Mouse (Mus musculus): Measurements from ENCODE around the gene Zfp85. TPM values are rescaled to one million over a fixed set of nuclear protein-coding genes. Genes with fewer than 3 reads are reported as not detected.
A peak's percentile ranks its signal among the peaks of the same experiment; 100 is the strongest.
"Not testable (repeated sequence)": the region's sequence is repeated elsewhere in the genome, so short reads cannot be mapped to it uniquely, and the experiment has no call there.

The Zfp85 gene
- polyA plus RNA-seq (2021) = 3.2 TPM

DNA sequence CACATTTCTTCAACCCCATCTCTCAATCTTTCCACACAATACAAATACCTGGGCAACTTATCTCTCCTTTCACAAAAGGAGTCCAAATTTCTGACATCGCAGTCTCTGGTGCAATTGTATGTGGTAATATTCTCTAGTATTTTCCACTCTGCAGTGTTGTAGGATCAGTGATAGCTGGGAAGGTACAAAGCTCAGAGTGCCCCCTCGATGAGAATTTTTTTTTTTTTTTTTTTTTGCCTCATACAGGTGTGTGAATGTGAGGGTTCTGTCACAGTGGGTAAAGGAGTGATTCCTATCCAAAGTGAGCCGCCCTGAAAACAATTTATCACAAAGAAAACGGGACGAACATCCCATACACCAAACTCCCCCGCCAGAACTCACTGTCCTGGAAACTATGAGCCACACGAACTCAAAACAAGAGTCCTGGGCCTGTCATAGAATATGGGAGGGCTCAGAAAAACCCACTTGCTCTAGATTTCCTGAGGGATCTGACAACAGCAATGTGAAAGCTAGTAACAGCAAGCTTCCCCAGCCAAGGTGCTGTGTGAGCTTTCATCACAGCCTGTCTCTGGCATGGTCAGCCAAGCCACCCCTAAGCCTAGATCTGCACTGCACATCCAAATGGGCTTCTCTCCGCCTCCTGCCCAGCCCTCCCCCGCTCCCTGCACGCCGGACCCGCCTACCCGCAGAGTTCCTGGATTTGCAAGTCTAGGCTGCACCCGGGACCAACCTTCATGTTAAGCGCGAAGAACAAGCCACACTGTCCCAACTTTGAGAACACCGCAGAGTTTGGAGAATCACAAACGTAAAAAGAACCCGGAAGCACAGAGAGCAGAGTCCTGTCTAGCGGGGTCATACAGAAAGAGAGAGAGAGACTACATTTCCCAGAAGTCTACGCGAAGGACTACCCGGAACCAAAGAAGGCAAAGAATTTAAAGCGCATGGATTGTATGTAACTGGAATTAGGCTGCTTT is at the start of gene Zfp85:
TSS of gene Zfp85 (minus strand) at position 896 of the 974 bp plus-strand sequence.
- no peaks in the 10 kb centered on the region for H3K27me3 ChIP-seq
- CTCF ChIA-PET = interaction anchor here (0.9 to 1.1 kb wide), 2 partner anchors 11 to 21 kb away, joined by 3 read pairs; no protein-coding TSS in a partner anchor
- DNase-seq (ENCODE audit: low read depth, low spot score) = no peak
- TF ChIP-seq CTCF (IDR thresholded peaks at IDR 0.05) = no peak
- ATAC-seq = peak; percentile 99
- POLR2A ChIA-PET = no interaction called here
- in situ Hi-C loops (cut with MboI; ENCODE audit: low pct_unique_long_range_greater_than_20kb) = no loop called here

DNA sequence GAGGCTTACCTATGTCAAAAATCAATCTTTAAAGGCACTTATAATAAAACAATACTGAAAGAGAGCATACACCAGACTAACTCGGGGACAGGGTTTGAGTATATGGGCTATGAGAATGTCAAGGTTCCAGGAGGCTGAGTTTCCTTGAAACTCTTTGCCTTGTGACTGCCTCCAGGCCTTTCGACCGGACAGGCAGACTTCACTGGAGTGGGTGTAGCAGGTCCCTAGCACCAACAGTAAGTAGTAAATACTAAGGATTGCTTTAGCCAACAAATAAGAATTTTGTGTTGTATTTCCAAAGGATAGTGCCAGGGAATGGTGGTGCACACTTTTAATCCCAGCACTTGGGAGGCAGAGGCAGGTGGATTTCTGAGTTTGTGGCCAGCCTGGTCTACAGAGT is 44.1 kb upstream of the Zfp85 start:
- POLR2A ChIA-PET; CTCF ChIA-PET; in situ Hi-C loops (cut with MboI; ENCODE audit: low pct_unique_long_range_greater_than_20kb); DNase-seq (ENCODE audit: low read depth, low spot score); ATAC-seq; H3K27me3 ChIP-seq: not testable (repeated sequence)

DNA sequence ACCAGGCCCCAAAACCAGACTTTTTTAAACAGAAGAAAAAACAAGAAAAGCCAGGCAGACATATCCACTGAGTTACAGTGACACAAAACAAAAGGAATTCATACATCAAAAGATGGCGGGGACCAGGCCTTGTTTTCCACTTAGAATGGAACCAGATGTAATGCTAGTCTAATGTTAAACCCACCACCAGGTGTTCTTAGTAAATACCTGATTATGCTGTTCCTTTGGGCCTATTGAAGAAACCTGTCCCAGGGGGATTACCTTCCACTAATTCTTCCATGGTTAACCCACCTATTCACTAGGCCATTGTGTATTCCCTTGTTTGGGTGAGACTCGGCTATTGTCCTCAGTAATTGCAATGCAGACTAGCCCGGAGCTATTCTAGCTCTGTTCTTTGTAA is 43.6 kb upstream of the Zfp85 start:
- H3K27me3 ChIP-seq = no peaks in the 10 kb centered on the region
- ChIA-PET CTCF (no interaction called here), POLR2A (no interaction called here)
- no peak for TF ChIP-seq CTCF (IDR thresholded peaks at IDR 0.05)
- DNase-seq (ENCODE audit: low read depth, low spot score) (no peak), ATAC-seq (no peak)
- in situ Hi-C loops (cut with MboI; ENCODE audit: low pct_unique_long_range_greater_than_20kb) = no loop called here

DNA sequence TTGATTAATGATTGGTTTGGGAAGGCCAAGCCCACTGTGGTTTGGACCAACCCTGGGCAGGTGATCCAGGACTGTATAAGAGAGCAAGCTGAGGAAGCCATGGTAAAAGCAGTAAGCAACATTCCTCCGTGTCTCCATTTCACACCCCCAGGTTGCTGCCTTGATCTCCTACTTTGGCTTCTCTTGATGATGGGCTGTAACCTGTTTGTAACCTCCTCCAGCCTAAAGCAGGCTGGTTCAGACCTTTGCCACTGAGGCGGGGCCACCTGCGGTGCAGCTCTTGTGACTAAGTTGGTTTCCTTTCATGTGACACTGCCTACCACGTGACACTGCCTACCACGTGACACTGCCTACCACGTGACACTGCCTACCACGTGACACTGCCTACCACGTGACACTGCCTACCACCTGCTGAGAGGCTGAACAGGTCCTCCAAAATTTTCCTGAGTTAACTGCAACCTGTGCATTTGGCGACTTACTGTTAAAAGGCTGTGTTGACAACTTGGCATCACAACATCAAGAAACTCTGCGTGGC is 37.0 kb upstream of the Zfp85 start:
- ChIA-PET POLR2A (no interaction called here), CTCF (no interaction called here)
- H3K27me3 ChIP-seq = no peaks in the 10 kb centered on the region
- in situ Hi-C loops (cut with MboI; ENCODE audit: low pct_unique_long_range_greater_than_20kb) = no loop called here
- no peak for ATAC-seq
- DNase-seq (ENCODE audit: low read depth, low spot score) = no peak
- TF ChIP-seq CTCF (IDR thresholded peaks at IDR 0.05) = no peak

DNA sequence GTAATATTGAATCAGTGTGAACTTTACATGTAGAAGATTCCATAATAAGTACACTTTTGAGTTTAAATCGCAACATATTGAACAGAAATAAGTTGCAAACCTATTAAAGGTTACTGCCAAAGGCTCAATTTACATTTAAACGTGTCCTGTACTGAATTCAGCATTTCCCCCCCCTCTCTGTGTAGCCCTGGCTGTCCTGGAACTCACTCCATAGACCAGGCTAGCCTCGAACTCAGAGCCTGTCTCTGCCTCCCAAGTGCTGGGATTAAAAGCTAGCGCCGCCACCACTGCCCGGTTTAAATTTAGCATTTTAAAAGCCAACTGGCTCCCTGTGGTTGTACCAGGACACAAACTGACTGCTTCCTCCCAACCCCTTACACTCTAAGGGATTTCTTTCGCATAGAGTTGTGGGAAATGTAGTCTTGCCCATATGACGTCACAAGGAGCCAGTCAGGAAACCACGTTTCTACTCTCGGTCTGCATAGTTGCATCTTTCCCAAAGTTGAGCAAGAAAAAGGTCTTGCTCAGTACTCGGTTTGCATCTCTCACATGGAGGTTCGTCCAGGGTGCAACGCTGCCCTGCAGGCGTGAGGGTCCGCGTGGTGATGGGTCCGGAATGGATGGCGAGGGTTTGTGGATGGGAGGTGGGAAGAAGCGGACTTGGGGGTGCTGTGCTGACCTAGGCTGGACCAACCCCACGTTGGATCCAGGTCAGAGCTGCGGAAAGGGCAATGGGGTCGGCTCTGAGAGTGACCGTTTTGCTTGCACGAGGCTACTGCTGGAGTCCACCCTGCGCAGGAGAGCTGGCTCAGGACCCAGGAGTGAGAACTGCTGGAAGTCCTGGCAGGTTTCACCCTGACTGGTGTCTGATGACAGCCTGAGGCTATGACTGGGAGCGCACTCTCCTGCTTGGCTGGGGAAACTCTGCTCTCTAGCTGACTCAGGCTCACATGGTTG is 24.5 kb upstream of the Zfp85 start, which contains the start of gene Zfp493:
TSS of gene Zfp493 (plus strand) at position 429 of the 957 bp plus-strand sequence.
- DNase-seq (ENCODE audit: low read depth, low spot score) = no peak
- ChIA-PET CTCF (no interaction called here), POLR2A (no interaction called here)
- no peaks in the 10 kb centered on the region for H3K27me3 ChIP-seq
- no peak for TF ChIP-seq CTCF (IDR thresholded peaks at IDR 0.05)
- in situ Hi-C loops (cut with MboI; ENCODE audit: low pct_unique_long_range_greater_than_20kb) = no loop called here
- peak; percentile 82 for ATAC-seq

DNA sequence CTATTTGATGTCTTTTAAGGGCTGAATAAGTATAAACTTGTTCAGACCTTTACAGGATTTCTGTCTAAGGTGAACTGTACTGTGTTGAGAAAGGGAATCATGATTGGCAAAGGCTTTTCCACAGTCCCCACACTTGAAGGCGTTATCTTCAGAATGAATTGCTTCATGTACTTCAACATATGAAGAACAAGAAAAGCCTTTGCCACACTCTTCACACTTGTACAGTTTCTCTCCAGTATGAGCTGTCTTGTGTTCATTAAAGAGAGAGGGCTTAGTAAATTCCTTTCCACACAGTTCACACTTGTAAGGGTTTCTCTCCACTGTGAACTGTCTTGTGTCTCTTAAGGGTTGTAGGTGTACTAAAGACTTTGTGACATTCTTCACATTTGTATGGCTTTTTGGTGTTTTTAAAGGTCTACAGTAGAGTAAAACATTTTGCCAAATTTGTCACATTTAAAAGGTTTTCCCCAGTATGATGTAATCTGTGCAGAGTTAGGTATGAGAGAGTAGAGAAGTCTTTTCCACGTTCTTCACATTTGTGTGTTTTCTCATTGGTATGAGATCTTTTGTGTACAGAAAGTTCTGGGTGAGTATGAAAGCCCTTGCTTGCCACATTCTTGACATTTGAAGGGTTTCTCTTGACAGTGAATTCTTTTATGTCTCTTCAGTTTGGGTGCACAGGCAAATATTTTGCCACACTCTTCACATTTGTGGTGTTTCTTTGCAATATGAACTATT is 8.2 kb upstream of the Zfp85 start:
- DNase-seq (ENCODE audit: low read depth, low spot score) = no peak
- in situ Hi-C loops (cut with MboI; ENCODE audit: low pct_unique_long_range_greater_than_20kb) = no loop called here
- H3K27me3 ChIP-seq = peaks cover 15% of the 10 kb centered on the region
- POLR2A ChIA-PET = interaction anchor here (0.6 kb wide), 1 partner anchor 22 kb away, joined by 3 read pairs; no protein-coding TSS in a partner anchor
- no peak for TF ChIP-seq CTCF (IDR thresholded peaks at IDR 0.05)
- ATAC-seq = no peak
- CTCF ChIA-PET = no interaction called here

DNA sequence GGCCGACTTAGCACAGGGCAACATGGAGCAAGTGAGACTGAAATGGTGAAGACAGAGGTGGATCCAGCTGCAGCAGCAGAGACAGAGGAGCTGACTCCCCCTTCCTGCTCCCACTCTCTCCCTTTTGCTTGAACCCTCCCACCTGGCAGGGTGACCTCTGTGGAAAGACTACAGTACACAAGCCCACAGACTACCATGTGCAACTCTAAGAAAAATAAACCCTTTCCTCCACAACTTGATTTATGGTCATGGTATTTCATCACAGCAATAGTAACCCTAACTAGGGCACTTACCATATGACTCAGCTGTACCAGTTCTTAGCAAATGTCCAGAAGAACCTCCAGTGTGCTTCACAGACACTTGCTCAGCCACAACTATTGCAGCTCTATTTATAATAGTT is 4.9 kb upstream of the Zfp85 start:
- DNase-seq (ENCODE audit: low read depth, low spot score) (no peak), ATAC-seq (no peak)
- peaks cover 8% of the 10 kb centered on the region for H3K27me3 ChIP-seq
- no peak for TF ChIP-seq CTCF (IDR thresholded peaks at IDR 0.05)
- ChIA-PET CTCF (no interaction called here), POLR2A (no interaction called here)
- in situ Hi-C loops (cut with MboI; ENCODE audit: low pct_unique_long_range_greater_than_20kb) = no loop called here

DNA sequence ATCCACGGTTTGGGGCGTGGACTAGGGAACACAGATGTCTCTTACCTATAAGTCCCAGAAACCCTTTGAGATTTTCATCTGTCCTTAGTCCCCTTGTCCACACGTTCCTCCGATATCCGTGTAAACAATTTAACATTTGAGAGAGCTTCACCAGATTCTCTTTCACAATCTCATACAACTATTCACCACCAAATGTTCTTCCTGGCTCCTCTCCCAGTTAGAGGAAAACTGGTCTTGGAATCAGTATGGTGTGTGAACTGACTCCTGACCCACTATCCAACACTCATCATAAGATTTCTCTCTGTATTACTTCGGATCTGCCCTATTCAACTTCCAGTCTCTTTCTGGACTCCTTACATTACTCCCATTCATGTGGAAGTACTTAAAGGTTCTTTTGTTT is 733 bp upstream of the Zfp85 start:
- no peak for TF ChIP-seq CTCF (IDR thresholded peaks at IDR 0.05)
- H3K27me3 ChIP-seq = no peaks in the 10 kb centered on the region
- ChIA-PET POLR2A (no interaction called here), CTCF (interaction anchor here (0.9 to 1.1 kb wide), 2 partner anchors 10 to 19 kb away, joined by 3 read pairs; no protein-coding TSS in a partner anchor)
- DNase-seq (ENCODE audit: low read depth, low spot score) = no peak
- in situ Hi-C loops (cut with MboI; ENCODE audit: low pct_unique_long_range_greater_than_20kb) = no loop called here
- no peak for ATAC-seq

DNA sequence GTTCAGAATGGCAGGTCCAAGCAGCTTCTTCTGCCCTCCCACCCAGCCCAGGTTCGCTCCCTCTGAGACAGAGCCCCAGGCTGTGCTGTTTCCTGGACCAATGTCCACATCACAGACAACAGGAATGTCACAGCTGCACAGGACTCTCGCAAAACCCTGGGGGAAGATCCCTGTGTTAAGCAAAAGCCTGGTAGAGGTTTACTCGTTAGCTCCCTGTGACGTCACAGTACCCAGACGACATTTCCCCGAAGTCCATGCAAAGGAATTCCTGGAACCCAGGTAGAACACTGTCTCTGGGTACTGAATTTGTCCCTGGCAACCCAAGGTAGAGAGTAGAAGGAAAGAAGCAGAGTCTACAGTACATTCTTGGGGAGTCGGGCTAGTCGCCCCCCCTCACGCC is 11.1 kb downstream of the Zfp85 start:
- POLR2A ChIA-PET = no interaction called here
- no peak for ATAC-seq

DNA sequence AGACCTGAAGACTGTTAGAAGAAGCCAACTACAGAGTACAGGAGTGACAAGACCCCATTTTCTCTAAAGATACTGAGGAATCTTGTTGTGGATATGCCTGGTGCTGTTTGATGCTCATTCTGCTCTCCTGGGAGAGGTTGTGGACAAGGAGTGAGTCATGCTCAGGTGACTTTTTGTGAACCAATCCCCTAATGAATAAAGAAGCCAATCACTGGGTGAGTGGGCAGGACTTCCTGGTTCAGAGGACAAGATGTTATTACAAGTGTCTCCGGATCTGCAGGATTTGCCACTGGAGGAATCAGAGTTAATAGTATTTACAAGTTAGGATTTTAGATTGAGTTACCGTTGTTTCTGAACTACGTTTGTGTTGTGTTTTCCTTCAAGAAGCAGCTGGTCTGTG is 12.1 kb downstream of the Zfp85 start:
- no peak for TF ChIP-seq CTCF (IDR thresholded peaks at IDR 0.05)
- in situ Hi-C loops (cut with MboI; ENCODE audit: low pct_unique_long_range_greater_than_20kb) = loop anchor here (25.0 kb wide), 1 partner anchor 819 kb away; no protein-coding TSS in a partner anchor
- DNase-seq (ENCODE audit: low read depth, low spot score) (no peak), ATAC-seq (no peak)
- CTCF ChIA-PET = no interaction called here
- no peaks in the 10 kb centered on the region for H3K27me3 ChIP-seq
- POLR2A ChIA-PET = no interaction called here

More for the DNA sequence above, 11.1 kb downstream of the Zfp85 start:
- CTCF ChIA-PET = no interaction called here
- in situ Hi-C loops (cut with MboI; ENCODE audit: low pct_unique_long_range_greater_than_20kb) = loop anchor here (25.0 kb wide), 1 partner anchor 818 kb away; no protein-coding TSS in a partner anchor
- TF ChIP-seq CTCF (IDR thresholded peaks at IDR 0.05) = no peak
- DNase-seq (ENCODE audit: low read depth, low spot score) = no peak
- H3K27me3 ChIP-seq = no peaks in the 10 kb centered on the region

DNA sequence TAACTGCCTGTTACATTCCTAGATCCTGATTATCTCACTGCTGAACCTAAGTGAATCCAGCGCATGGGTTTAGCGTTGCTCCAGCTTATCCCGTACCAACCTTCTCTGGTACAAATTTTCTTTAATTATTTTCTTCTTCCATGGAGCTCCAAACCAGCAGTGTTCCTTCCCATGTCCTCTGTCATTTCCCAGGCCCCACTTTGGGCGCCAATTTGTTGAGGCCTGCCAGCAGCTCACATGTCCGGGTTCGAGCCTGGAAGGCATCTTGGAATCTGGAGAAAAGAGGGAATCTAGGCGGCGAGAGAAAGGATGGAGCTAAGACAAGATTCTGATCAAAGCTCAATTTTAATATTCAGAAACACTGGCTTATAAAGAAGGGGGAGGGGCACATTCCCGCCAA is 20.6 kb downstream of the Zfp85 start:
- in situ Hi-C loops (cut with MboI; ENCODE audit: low pct_unique_long_range_greater_than_20kb) = loop anchor here (10.0 to 25.0 kb wide), 2 partner anchors 100 to 828 kb away; partner anchors contain the start of gene Gm10037
- H3K27me3 ChIP-seq; POLR2A ChIA-PET; CTCF ChIA-PET; ATAC-seq; DNase-seq (ENCODE audit: low read depth, low spot score): not testable (repeated sequence)

All from Patski (cell line).